Mouse (Mus musculus): ENCODE data around the gene Olfr1393. TPM values are rescaled to one million over a fixed set of nuclear protein-coding genes. Genes with fewer than 3 reads are reported as not detected.
A peak's percentile ranks its signal among the peaks of the same experiment; 100 is the strongest.

Olfr1393 gene
- polyA plus RNA-seq (2014; fragmentation: Nextera tagmentation; extraction: Ambion mirVana) = not detected in 2 replicates

DNA sequence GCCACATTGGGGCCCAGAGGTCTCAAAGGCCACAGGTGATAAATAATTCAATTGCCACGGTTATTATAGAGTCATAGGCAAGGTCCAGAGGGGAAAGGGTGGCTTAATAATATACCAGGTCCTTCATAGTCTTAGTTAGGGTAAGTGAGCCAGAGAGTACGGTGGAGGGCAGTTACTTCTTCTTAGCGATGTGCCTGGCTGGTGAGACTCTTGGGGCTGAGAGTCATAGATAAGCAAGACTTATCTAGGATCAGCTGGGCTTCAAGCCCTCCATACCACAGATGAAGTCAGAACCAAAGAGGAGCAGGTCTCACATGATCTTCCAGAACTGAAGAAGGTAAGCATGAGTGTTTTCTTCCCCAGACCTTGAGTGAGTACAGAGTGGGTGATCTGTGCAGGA, at the start of gene Olfr1393:
Gene Olfr1393, plus strand, starts transcription at position 83 of the 400 bp plus-strand sequence.
- Histone ChIP-seq H3K9me3 (ENCODE audit: control insufficient read depth, low read length) (no peaks in the 10 kb centered on the region), H3K27me3 (ENCODE audit: control insufficient read depth, insufficient read depth, low read length) (no peaks in the 10 kb centered on the region), H3K36me3 (replicated peaks; ENCODE audit: control insufficient read depth, insufficient read depth) (no peaks in the 10 kb centered on the region), H3K4me3 (replicated peaks; ENCODE audit: low read length) (no peak within 1 kb of the TSS), H3K4me1 (replicated peaks; ENCODE audit: control insufficient read depth, insufficient read depth, low read length) (no peaks in the 10 kb centered on the region; the same call in 1 of the 2 replicates), H3K9ac (no peak within 1 kb of the TSS), H3K27ac (no peak within 1 kb of the TSS), H3K4me2 (replicated peaks) (no peak within 1 kb of the TSS)
- ATAC-seq (ENCODE audit: low FRiP score) = no peak
- WGBS = 84% methylated on average over 3 of the region's 3 CpGs
- DNase-seq (ENCODE audit: low spot score) = no peak

DNA sequence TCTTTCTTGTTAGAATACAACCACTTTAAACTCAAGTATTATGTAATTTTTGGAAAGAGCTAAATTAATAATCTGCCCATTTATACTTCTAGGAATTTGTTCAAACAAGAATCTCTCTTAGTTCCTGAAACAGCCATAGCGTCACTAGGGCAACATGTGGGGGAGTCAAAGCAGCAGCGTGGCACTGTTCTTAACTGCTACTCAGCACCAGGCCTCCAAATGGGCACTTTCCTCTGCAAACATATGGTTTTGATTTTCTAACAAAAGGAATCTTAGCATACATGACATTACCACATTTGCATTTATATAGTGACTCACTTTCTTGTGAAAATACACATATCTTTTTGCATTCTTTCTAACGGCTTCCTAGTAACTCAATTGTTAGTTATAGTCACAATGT, 45.3 kb upstream of the Olfr1393 start:
- 79% methylated on average over 3 of the region's 3 CpGs for WGBS
- DNase-seq (ENCODE audit: low spot score) (no peak), ATAC-seq (ENCODE audit: low FRiP score) (no peak)
- H3K4me1 ChIP-seq (replicated peaks; ENCODE audit: control insufficient read depth, insufficient read depth, low read length) = no peaks in the 10 kb centered on the region
- no peaks in the 10 kb centered on the region for H3K27me3 ChIP-seq (ENCODE audit: control insufficient read depth, insufficient read depth, low read length)
- H3K27ac ChIP-seq = no peak overlapping the region
- H3K9ac ChIP-seq = no peak overlapping the region
- no peak overlapping the region for H3K4me2 ChIP-seq (replicated peaks)
- H3K4me3 ChIP-seq (replicated peaks; ENCODE audit: low read length) = no peak overlapping the region
- no peaks in the 10 kb centered on the region for H3K9me3 ChIP-seq (ENCODE audit: control insufficient read depth, low read length)
- H3K36me3 ChIP-seq (replicated peaks; ENCODE audit: control insufficient read depth, insufficient read depth) = no peaks in the 10 kb centered on the region

- Histone ChIP-seq H3K9ac (no peak overlapping the region), H3K4me3 (replicated peaks; ENCODE audit: low read length) (no peak overlapping the region), H3K4me2 (replicated peaks) (no peak overlapping the region), H3K27me3 (ENCODE audit: control insufficient read depth, insufficient read depth, low read length) (no peaks in the 10 kb centered on the region), H3K27ac (no peak overlapping the region), H3K4me1 (replicated peaks; ENCODE audit: control insufficient read depth, insufficient read depth, low read length) (no peaks in the 10 kb centered on the region), H3K9me3 (ENCODE audit: control insufficient read depth, low read length) (no peaks in the 10 kb centered on the region), H3K36me3 (replicated peaks; ENCODE audit: control insufficient read depth, insufficient read depth) (no peaks in the 10 kb centered on the region)
- WGBS = 72% methylated on average over 3 of the region's 3 CpGs
- DNase-seq (ENCODE audit: low spot score) (no peak), ATAC-seq (ENCODE audit: low FRiP score) (no peak)
These were observed 42.5 kb upstream of the Olfr1393 start for GRCm38 (mm10) chr11:49235459-49236207.

DNA sequence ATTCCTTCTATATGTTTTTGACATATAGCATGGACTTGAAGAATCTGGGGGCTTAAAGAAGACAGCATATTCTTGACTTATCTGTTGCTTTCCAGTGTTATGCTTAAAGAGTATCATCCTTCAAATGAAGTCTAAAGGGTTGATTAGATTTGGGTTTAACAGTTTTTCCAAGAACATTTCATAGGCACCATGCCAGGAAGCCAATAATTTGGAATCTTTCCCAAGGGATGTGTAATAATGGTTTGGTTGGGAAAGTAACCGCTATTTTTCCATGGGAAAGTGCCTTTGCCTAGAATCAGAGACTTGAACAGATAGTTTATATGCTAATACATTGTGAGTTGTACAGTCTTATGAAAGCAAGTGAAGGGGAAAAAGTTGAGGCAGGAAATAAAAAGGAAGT, 41.2 kb upstream of the Olfr1393 start:
- H3K9me3 ChIP-seq (ENCODE audit: control insufficient read depth, low read length) = no peaks in the 10 kb centered on the region

DNA sequence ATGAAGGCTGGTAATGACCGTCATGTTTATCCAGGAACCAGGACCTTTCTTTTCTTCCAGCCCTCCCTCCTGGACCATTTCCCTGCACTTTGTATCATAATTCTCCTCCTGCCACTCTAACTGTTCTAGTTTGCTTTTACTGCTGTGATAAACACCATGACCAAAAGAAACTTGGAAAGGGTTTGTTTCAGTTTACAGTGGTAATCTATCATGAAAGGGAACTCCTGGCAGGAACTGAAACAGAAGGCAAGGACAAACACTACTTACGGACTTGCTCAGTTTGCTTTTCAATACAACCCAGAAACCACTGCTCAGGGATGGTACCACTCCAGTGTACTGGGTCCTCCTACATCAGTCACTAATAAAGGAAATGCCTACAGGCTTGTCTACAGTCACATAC, 40.6 kb upstream of the Olfr1393 start:
- Histone ChIP-seq H3K27ac (no peak overlapping the region), H3K9me3 (ENCODE audit: control insufficient read depth, low read length) (no peaks in the 10 kb centered on the region), H3K27me3 (ENCODE audit: control insufficient read depth, insufficient read depth, low read length) (no peaks in the 10 kb centered on the region), H3K9ac (no peak overlapping the region), H3K36me3 (replicated peaks; ENCODE audit: control insufficient read depth, insufficient read depth) (no peaks in the 10 kb centered on the region), H3K4me1 (replicated peaks; ENCODE audit: control insufficient read depth, insufficient read depth, low read length) (no peaks in the 10 kb centered on the region), H3K4me2 (replicated peaks) (no peak overlapping the region), H3K4me3 (replicated peaks; ENCODE audit: low read length) (no peak overlapping the region)
- ATAC-seq (ENCODE audit: low FRiP score) (no peak), DNase-seq (ENCODE audit: low spot score) (no peak)
- 88% methylated on average over 2 of the region's 2 CpGs for WGBS

More for the DNA sequence above, 41.2 kb upstream of the Olfr1393 start:
- no peak overlapping the region for H3K4me3 ChIP-seq (replicated peaks; ENCODE audit: low read length)
- DNase-seq (ENCODE audit: low spot score) = no peak
- H3K4me2 ChIP-seq (replicated peaks) = no peak overlapping the region
- H3K4me1 ChIP-seq (replicated peaks; ENCODE audit: control insufficient read depth, insufficient read depth, low read length) = no peaks in the 10 kb centered on the region
- no peak for ATAC-seq (ENCODE audit: low FRiP score)
- H3K9ac ChIP-seq = no peak overlapping the region
- 79% methylated on average over 1 of the region's 1 CpGs for WGBS
- no peak overlapping the region for H3K27ac ChIP-seq
- H3K27me3 ChIP-seq (ENCODE audit: control insufficient read depth, insufficient read depth, low read length) = no peaks in the 10 kb centered on the region
- H3K36me3 ChIP-seq (replicated peaks; ENCODE audit: control insufficient read depth, insufficient read depth) = no peaks in the 10 kb centered on the region

- Histone ChIP-seq H3K9me3 (ENCODE audit: control insufficient read depth, low read length) (no peaks in the 10 kb centered on the region), H3K4me1 (replicated peaks; ENCODE audit: control insufficient read depth, insufficient read depth, low read length) (peaks cover 13% of the 10 kb centered on the region), H3K27ac (no peak overlapping the region), H3K4me2 (replicated peaks) (no peak overlapping the region), H3K9ac (no peak overlapping the region), H3K4me3 (replicated peaks; ENCODE audit: low read length) (no peak overlapping the region), H3K36me3 (replicated peaks; ENCODE audit: control insufficient read depth, insufficient read depth) (no peaks in the 10 kb centered on the region), H3K27me3 (ENCODE audit: control insufficient read depth, insufficient read depth, low read length) (no peaks in the 10 kb centered on the region)
- WGBS = 96% methylated on average over 1 of the region's 1 CpGs
- no peak for ATAC-seq (ENCODE audit: low FRiP score)
- no peak for DNase-seq (ENCODE audit: low spot score)
These were observed 37.8 kb upstream of the Olfr1393 start for GRCm38 (mm10) chr11:49240310-49240709.

DNA sequence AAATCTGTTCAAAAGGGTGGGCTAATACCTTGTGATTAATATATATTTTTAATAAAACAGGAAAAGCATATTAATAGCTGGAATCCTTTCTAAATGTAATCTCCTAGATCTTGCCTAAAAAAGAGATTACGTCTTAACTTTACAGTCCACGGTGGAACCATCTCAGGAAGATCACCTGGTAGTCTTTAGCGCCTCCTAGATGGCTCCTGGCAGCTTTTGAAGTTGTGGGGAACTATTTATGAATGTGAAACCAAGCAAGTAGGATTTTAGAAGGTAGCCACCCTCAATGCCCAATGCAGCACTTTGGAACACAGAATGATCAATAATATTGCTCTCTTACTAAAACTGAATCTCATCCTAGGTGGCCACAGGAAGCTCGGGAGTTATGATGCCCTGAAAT, 37.2 kb upstream of the Olfr1393 start:
- no peak overlapping the region for H3K27ac ChIP-seq
- no peaks in the 10 kb centered on the region for H3K36me3 ChIP-seq (replicated peaks; ENCODE audit: control insufficient read depth, insufficient read depth)
- no peak overlapping the region for H3K9ac ChIP-seq
- no peak for ATAC-seq (ENCODE audit: low FRiP score)
- no peak overlapping the region for H3K4me3 ChIP-seq (replicated peaks; ENCODE audit: low read length)
- H3K9me3 ChIP-seq (ENCODE audit: control insufficient read depth, low read length) = no peaks in the 10 kb centered on the region
- H3K4me2 ChIP-seq (replicated peaks) = no peak overlapping the region
- 84% methylated on average over 4 of the region's 4 CpGs for WGBS
- no peak for DNase-seq (ENCODE audit: low spot score)
- H3K4me1 ChIP-seq (replicated peaks; ENCODE audit: control insufficient read depth, insufficient read depth, low read length) = peaks cover 19% of the 10 kb centered on the region
- no peaks in the 10 kb centered on the region for H3K27me3 ChIP-seq (ENCODE audit: control insufficient read depth, insufficient read depth, low read length)

- no peaks in the 10 kb centered on the region for H3K36me3 ChIP-seq (replicated peaks; ENCODE audit: control insufficient read depth, insufficient read depth)
- ATAC-seq (ENCODE audit: low FRiP score) (no peak), DNase-seq (ENCODE audit: low spot score) (no peak)
- H3K4me3 ChIP-seq (replicated peaks; ENCODE audit: low read length) = no peak overlapping the region
- no peak overlapping the region for H3K4me2 ChIP-seq (replicated peaks)
- H3K27me3 ChIP-seq (ENCODE audit: control insufficient read depth, insufficient read depth, low read length) = no peaks in the 10 kb centered on the region
- peaks cover 25% of the 10 kb centered on the region for H3K4me1 ChIP-seq (replicated peaks; ENCODE audit: control insufficient read depth, insufficient read depth, low read length)
- WGBS = no CpG with 5 or more reads among the region's 1 CpGs
- no peaks in the 10 kb centered on the region for H3K9me3 ChIP-seq (ENCODE audit: control insufficient read depth, low read length)
- no peak overlapping the region for H3K9ac ChIP-seq
- no peak overlapping the region for H3K27ac ChIP-seq
These were observed 36.6 kb upstream of the Olfr1393 start for GRCm38 (mm10) chr11:49241471-49241870.

GRCm38 (mm10) chr11:49242944-49243626, 35.0 kb upstream of the Olfr1393 start:
- peak overlapping the region; percentile 52 for H3K4me2 ChIP-seq (replicated peaks)
- ATAC-seq (ENCODE audit: low FRiP score) = no peak
- H3K4me3 ChIP-seq (replicated peaks; ENCODE audit: low read length) = peak overlapping the region; percentile 66
- H3K9me3 ChIP-seq (ENCODE audit: control insufficient read depth, low read length) = no peaks in the 10 kb centered on the region
- peak overlapping the region; percentile 85 for H3K9ac ChIP-seq
- WGBS = 24% methylated on average over 11 of the region's 11 CpGs
- DNase-seq (ENCODE audit: low spot score) = peak; percentile 36
- H3K36me3 ChIP-seq (replicated peaks; ENCODE audit: control insufficient read depth, insufficient read depth) = no peaks in the 10 kb centered on the region
- H3K27ac ChIP-seq = peak overlapping the region; percentile 92
- peaks cover 31% of the 10 kb centered on the region for H3K4me1 ChIP-seq (replicated peaks; ENCODE audit: control insufficient read depth, insufficient read depth, low read length)
- no peaks in the 10 kb centered on the region for H3K27me3 ChIP-seq (ENCODE audit: control insufficient read depth, insufficient read depth, low read length)
